13 mouse cellular contexts compared by ENCODE assay signal in genomic region chr12:111927338-111927737, GRCm38 (mm10). TPM values are rescaled to one million over a fixed set of nuclear protein-coding genes. Genes with fewer than 3 reads are reported as not detected.
DNase-seq lines count a peak whose midpoint lies in the region; ATAC-seq lines count a peak whose summit lies in the region.
"Had no signal": no experiment of that assay in that cellular context is flagged by ENCODE, and none has a peak within 500 bp of the region (broad histone marks: within the 10 kb centered on the region; RNA-seq: fewer than 3 reads in every experiment).

No protein-coding gene starts in this region.

- no peak overlapping the region for H3K9ac ChIP-seq in hindbrain, embryonic 14.5 days
- no peak overlapping the region for H3K9ac ChIP-seq in hindbrain, embryonic 13.5 days

- no peak overlapping the region for H3K4me3 ChIP-seq in hindbrain, embryonic 14.5 days (replicated peaks; ENCODE audit: low read length)
- no peak overlapping the region for H3K4me3 ChIP-seq in hindbrain, embryonic 13.5 days

- no peaks in the 10 kb centered on the region for H3K27me3 ChIP-seq in hindbrain, embryonic 14.5 days (ENCODE audit: control insufficient read depth, insufficient read depth, low read length)
- H3K27me3 ChIP-seq in hindbrain, embryonic 13.5 days = no peaks in the 10 kb centered on the region

- ATAC-seq in hindbrain, embryonic 14.5 days (ENCODE audit: low FRiP score) = 0 out of 2 replicates have a peak, but pooled peaks have one; percentile 8
- ATAC-seq in hindbrain, embryonic 13.5 days (ENCODE audit: low FRiP score) = no peak; the same call in 1 of the 2 replicates
- ATAC-seq in common myeloid progenitor, adult 5-6 weeks (replicated peaks; ENCODE audit: low read depth, poor library complexity, severe bottlenecking) = peak; percentile 46

- H3K27ac ChIP-seq in hindbrain, embryonic 14.5 days = no peak overlapping the region
- no peak overlapping the region for H3K27ac ChIP-seq in hindbrain, embryonic 13.5 days

- H3K36me3 ChIP-seq in hindbrain, embryonic 14.5 days (replicated peaks; ENCODE audit: control insufficient read depth, insufficient read depth) = no peaks in the 10 kb centered on the region
- no peaks in the 10 kb centered on the region for H3K36me3 ChIP-seq in hindbrain, embryonic 13.5 days

- WGBS in hindbrain, embryonic 14.5 days = 67% methylated on average over 1 of the region's 1 CpGs
- WGBS in hindbrain, embryonic 13.5 days = 100% methylated on average over 1 of the region's 1 CpGs

- H3K9me3 ChIP-seq in hindbrain, embryonic 14.5 days (ENCODE audit: control insufficient read depth, low read length) = no peaks in the 10 kb centered on the region
- H3K9me3 ChIP-seq in hindbrain, embryonic 13.5 days = no peaks in the 10 kb centered on the region

- peak; percentile 48 for DNase-seq in hindbrain, embryonic 14.5 days (ENCODE audit: low spot score)
- DNase-seq in heart, postnatal 4 days = peak; percentile 72
- peak; percentile 77 for DNase-seq in lung, postnatal 36 days
- DNase-seq in gastrocnemius, postnatal 25 days = no peak
- no peak for DNase-seq in left cerebral cortex, adult 18-20 months (ENCODE audit: low spot score in 2 of 2)
- DNase-seq: cerebellum, adult 9-10 months had no signal

- H3K4me1 ChIP-seq in hindbrain, embryonic 14.5 days (replicated peaks; ENCODE audit: control insufficient read depth, insufficient read depth, low read length) = no peaks in the 10 kb centered on the region; the same call in none of the 2 replicates
- peaks cover 11% of the 10 kb centered on the region; the same call in 1 of the 2 replicates for H3K4me1 ChIP-seq in hindbrain, embryonic 13.5 days (replicated peaks)

- no peak overlapping the region for H3K4me2 ChIP-seq in hindbrain, embryonic 14.5 days (replicated peaks)
- H3K4me2 ChIP-seq in hindbrain, embryonic 13.5 days = no peak overlapping the region

RNA-seq across cellular contexts. Expression of gene Ppp1r13b, which starts 19.4 kb away (rescaled TPM):
- polyA plus RNA-seq in hindbrain, embryonic 14.5 days (2014; fragmentation: Nextera tagmentation; extraction: Ambion mirVana) = 38.0 and 43.3 TPM in 2 replicates
- 23.0 and 25.5 TPM in 2 replicates for polyA plus RNA-seq in hindbrain, embryonic 13.5 days (2015; fragmentation: Nextera tagmentation; extraction: Ambion mirVana)
- 12.7 and 18.3 TPM in 2 replicates for total RNA-seq in common myeloid progenitor, adult 5-6 weeks (2017)
- 10 to 100 TPM; 24.8 to 25.7 TPM for total RNA-seq in heart, postnatal 4 days (2021)
- 1 to 10 TPM; 5.3 to 6.1 TPM for total RNA-seq in gastrocnemius, postnatal 25 days (2021)
- 10 to 100 TPM; 58.8 to 67.3 TPM for total RNA-seq in left cerebral cortex, adult 18-20 months (2021)

RNA-seq across cellular contexts. Expression of gene Atp5mpl, which starts 39.4 kb away (rescaled TPM):
- polyA plus RNA-seq in hindbrain, embryonic 14.5 days (2014; fragmentation: Nextera tagmentation; extraction: Ambion mirVana) = 789 and 991 TPM in 2 replicates
- 734 and 738 TPM in 2 replicates for polyA plus RNA-seq in hindbrain, embryonic 13.5 days (2015; fragmentation: Nextera tagmentation; extraction: Ambion mirVana)
- total RNA-seq in common myeloid progenitor, adult 5-6 weeks (2017) = 466 and 542 TPM in 2 replicates
- 1,000 to 10,000 TPM; 1,243 to 1,298 TPM for total RNA-seq in heart, postnatal 4 days (2021)
- total RNA-seq in gastrocnemius, postnatal 25 days (2021) = 100 to 1,000 TPM; 775 to 816 TPM
- total RNA-seq in left cerebral cortex, adult 18-20 months (2021) = 100 to 1,000 TPM; 353 to 384 TPM

RNA-seq across cellular contexts. Expression of gene Tdrd9, which starts 44.0 kb away (rescaled TPM):
- polyA plus RNA-seq in hindbrain, embryonic 14.5 days (2014; fragmentation: Nextera tagmentation; extraction: Ambion mirVana) = 0.18 and 0.48 TPM in 2 replicates
- 0.38 and 0.48 TPM in 2 replicates for polyA plus RNA-seq in hindbrain, embryonic 13.5 days (2015; fragmentation: Nextera tagmentation; extraction: Ambion mirVana)
- 0.09 TPM in 1 of 2 replicates, not detected in the other for total RNA-seq in common myeloid progenitor, adult 5-6 weeks (2017)
- total RNA-seq in heart, postnatal 4 days (2021) = under 1 TPM; 0.33 to 0.50 TPM
- under 1 TPM; 0.08 to 0.46 TPM for total RNA-seq in gastrocnemius, postnatal 25 days (2021)
- under 1 TPM; 0.26 to 0.33 TPM for total RNA-seq in left cerebral cortex, adult 18-20 months (2021)
- total RNA-seq: granulocyte monocyte progenitor cell, adult 5-6 weeks had no signal

RNA-seq across cellular contexts. Expression of gene Rd3l, which starts 53.8 kb away (rescaled TPM):
- not detected in 2 replicates for polyA plus RNA-seq in hindbrain, embryonic 14.5 days (2014; fragmentation: Nextera tagmentation; extraction: Ambion mirVana)
- not detected in 2 replicates for polyA plus RNA-seq in hindbrain, embryonic 13.5 days (2015; fragmentation: Nextera tagmentation; extraction: Ambion mirVana)
- total RNA-seq in common myeloid progenitor, adult 5-6 weeks (2017) = not detected in 2 replicates
- total RNA-seq in heart, postnatal 4 days (2021) = under 1 TPM; 0.29 to 0.90 TPM
- total RNA-seq in gastrocnemius, postnatal 25 days (2021) = not detected
- under 1 TPM in 1 of 2 experiments, not detected in 1; 0.37 TPM for total RNA-seq in left cerebral cortex, adult 18-20 months (2021)
- total RNA-seq: ES-E14; granulocyte monocyte progenitor cell, adult 5-6 weeks; megakaryocyte, adult 5-6 weeks had no signal
- polyA plus RNA-seq: limb, embryonic 11.5 days; neural tube, embryonic 14.5 days had no signal

Comparison
In these comparisons a context has a peak if more than half of its experiments do, and no peak if none do; other contexts are left out.
1. DNase-seq: peak in hindbrain, embryonic 14.5 days (single experiment), heart, postnatal 4 days (single experiment) and lung, postnatal 36 days (single experiment); none in gastrocnemius, postnatal 25 days (single experiment) and left cerebral cortex, adult 18-20 months (0 of 2).